Mouse (Mus musculus) C2C12 (cell line): Measurements from ENCODE around the gene Nrxn3.

ENCODE experiments used
- CEBPB ChIP-seq: IDR thresholded peaks from one replicate; pipeline ENCODE4 v1.6.1; 2011; ENCODE audit warnings: low read depth, mild to moderate bottlenecking, control low read depth, moderate library complexity
- CTCF ChIP-seq: IDR thresholded peaks from one replicate; pipeline ENCODE4 v1.5.1; 2011; ENCODE audit not compliant: control insufficient read depth, insufficient read depth, insufficient read length
- MAX ChIP-seq: IDR thresholded peaks from one replicate; pipeline ENCODE4 v1.6.1; 2011; ENCODE audit warnings: mild to moderate bottlenecking, control low read depth
- USF1 ChIP-seq: IDR thresholded peaks from one replicate; pipeline ENCODE4 v1.6.1; 2011; ENCODE audit warnings: low read depth, mild to moderate bottlenecking, control low read depth, moderate library complexity

GRCm38 (mm10) chr12:89918138-89918829, 1195.6 kb downstream of the Nrxn3 start:
- TF ChIP-seq CTCF (no peak), MAX (no peak), USF1 (no peak), CEBPB (no peak)
